Mouse (Mus musculus): ENCODE measurements at regions not wholly inside any gene's neighbourhood (a gene's known extent, or its start where the extent isn't known, plus 50 kb on each side); places are given as distances from the start of the nearest gene placed in this dataset.

- Histone ChIP-seq H3K4me1 (ENCODE audit: control insufficient read depth, insufficient read depth, low read length) (no peaks in the 10 kb centered on the region), H3K27me3 (ENCODE audit: control insufficient read depth, insufficient read depth, low read length) (no peaks in the 10 kb centered on the region), H3K36me3 (ENCODE audit: control insufficient read depth, insufficient read depth, low read length) (no peaks in the 10 kb centered on the region), H3K4me2 (no peak overlapping the region), H3K9me3 (replicated peaks; ENCODE audit: control insufficient read depth, low read length) (no peaks in the 10 kb centered on the region), H3K9ac (ENCODE audit: low read depth, low read length) (no peak overlapping the region), H3K27ac (ENCODE audit: low read depth, low read length) (no peak overlapping the region), H3K4me3 (ENCODE audit: low read depth, low read length) (no peak overlapping the region)
- ATAC-seq (replicated peaks; ENCODE audit: insufficient number of reproducible peaks, low FRiP score, low TSS enrichment) = no peak
Observed at GRCm38 (mm10) chr16:65683703-65684320, 121.3 kb upstream of the Chmp2b start.

- 70% methylated on average over 2 of the region's 2 CpGs for WGBS (ENCODE audit: insufficient replicate concordance)
- H3K9me3 ChIP-seq (replicated peaks; ENCODE audit: control insufficient read depth, low read length) = no peaks in the 10 kb centered on the region
- no peak for ATAC-seq (replicated peaks; ENCODE audit: insufficient number of reproducible peaks, low FRiP score, low TSS enrichment)
Observed at GRCm38 (mm10) chr16:65693626-65694025, 121.4 kb upstream of the Vgll3 start.

GRCm38 (mm10) chr16:65715631-65716030 is 99.4 kb upstream of the Vgll3 start:
- ATAC-seq (replicated peaks; ENCODE audit: insufficient number of reproducible peaks, low FRiP score, low TSS enrichment) = no peak
- no peak overlapping the region for H3K27ac ChIP-seq (ENCODE audit: low read depth, low read length)
- H3K27me3 ChIP-seq (ENCODE audit: control insufficient read depth, insufficient read depth, low read length) = no peaks in the 10 kb centered on the region
- H3K4me2 ChIP-seq = no peak overlapping the region
- H3K4me3 ChIP-seq (ENCODE audit: low read depth, low read length) = no peak overlapping the region
- no peaks in the 10 kb centered on the region for H3K36me3 ChIP-seq (ENCODE audit: control insufficient read depth, insufficient read depth, low read length)
- H3K9ac ChIP-seq (ENCODE audit: low read depth, low read length) = no peak overlapping the region
- H3K9me3 ChIP-seq (replicated peaks; ENCODE audit: control insufficient read depth, low read length) = no peaks in the 10 kb centered on the region
- no peaks in the 10 kb centered on the region for H3K4me1 ChIP-seq (ENCODE audit: control insufficient read depth, insufficient read depth, low read length)

More at GRCm38 (mm10) chr16:65693626-65694025, 121.4 kb upstream of the Vgll3 start:
- Histone ChIP-seq H3K36me3 (ENCODE audit: control insufficient read depth, insufficient read depth, low read length) (no peaks in the 10 kb centered on the region), H3K4me2 (no peak overlapping the region), H3K27me3 (ENCODE audit: control insufficient read depth, insufficient read depth, low read length) (no peaks in the 10 kb centered on the region), H3K4me1 (ENCODE audit: control insufficient read depth, insufficient read depth, low read length) (no peaks in the 10 kb centered on the region), H3K9ac (ENCODE audit: low read depth, low read length) (no peak overlapping the region), H3K27ac (ENCODE audit: low read depth, low read length) (no peak overlapping the region), H3K4me3 (ENCODE audit: low read depth, low read length) (no peak overlapping the region)

GRCm38 (mm10) chr16:65718791-65719472 is 96.1 kb upstream of the Vgll3 start:
- ATAC-seq (replicated peaks; ENCODE audit: insufficient number of reproducible peaks, low FRiP score, low TSS enrichment) = no peak
- no peaks in the 10 kb centered on the region for H3K4me1 ChIP-seq (ENCODE audit: control insufficient read depth, insufficient read depth, low read length)
- H3K4me3 ChIP-seq (ENCODE audit: low read depth, low read length) = no peak overlapping the region
- no peak overlapping the region for H3K27ac ChIP-seq (ENCODE audit: low read depth, low read length)
- H3K4me2 ChIP-seq = no peak overlapping the region
- no peaks in the 10 kb centered on the region for H3K36me3 ChIP-seq (ENCODE audit: control insufficient read depth, insufficient read depth, low read length)
- H3K27me3 ChIP-seq (ENCODE audit: control insufficient read depth, insufficient read depth, low read length) = no peaks in the 10 kb centered on the region
- H3K9me3 ChIP-seq (replicated peaks; ENCODE audit: control insufficient read depth, low read length) = no peaks in the 10 kb centered on the region
- WGBS (ENCODE audit: insufficient replicate concordance) = 70% methylated on average over 6 of the region's 6 CpGs
- no peak overlapping the region for H3K9ac ChIP-seq (ENCODE audit: low read depth, low read length)

GRCm38 (mm10) chr16:65720953-65721352 is 94.1 kb upstream of the Vgll3 start:
- no peaks in the 10 kb centered on the region for H3K4me1 ChIP-seq (ENCODE audit: control insufficient read depth, insufficient read depth, low read length)
- H3K27me3 ChIP-seq (ENCODE audit: control insufficient read depth, insufficient read depth, low read length) = no peaks in the 10 kb centered on the region
- H3K9me3 ChIP-seq (replicated peaks; ENCODE audit: control insufficient read depth, low read length) = no peaks in the 10 kb centered on the region
- no peak overlapping the region for H3K9ac ChIP-seq (ENCODE audit: low read depth, low read length)
- no peaks in the 10 kb centered on the region for H3K36me3 ChIP-seq (ENCODE audit: control insufficient read depth, insufficient read depth, low read length)
- WGBS (ENCODE audit: insufficient replicate concordance) = 54% methylated on average over 4 of the region's 4 CpGs
- no peak overlapping the region for H3K27ac ChIP-seq (ENCODE audit: low read depth, low read length)
- H3K4me3 ChIP-seq (ENCODE audit: low read depth, low read length) = no peak overlapping the region
- ATAC-seq (replicated peaks; ENCODE audit: insufficient number of reproducible peaks, low FRiP score, low TSS enrichment) = no peak
- no peak overlapping the region for H3K4me2 ChIP-seq

GRCm38 (mm10) chr16:65725559-65726269 is 89.3 kb upstream of the Vgll3 start:
- no peaks in the 10 kb centered on the region for H3K27me3 ChIP-seq (ENCODE audit: control insufficient read depth, insufficient read depth, low read length)
- H3K4me2 ChIP-seq = no peak overlapping the region
- no peak overlapping the region for H3K4me3 ChIP-seq (ENCODE audit: low read depth, low read length)
- no peak overlapping the region for H3K27ac ChIP-seq (ENCODE audit: low read depth, low read length)
- no peaks in the 10 kb centered on the region for H3K9me3 ChIP-seq (replicated peaks; ENCODE audit: control insufficient read depth, low read length)
- H3K36me3 ChIP-seq (ENCODE audit: control insufficient read depth, insufficient read depth, low read length) = no peaks in the 10 kb centered on the region
- ATAC-seq (replicated peaks; ENCODE audit: insufficient number of reproducible peaks, low FRiP score, low TSS enrichment) = no peak
- 77% methylated on average over 5 of the region's 5 CpGs for WGBS (ENCODE audit: insufficient replicate concordance)
- H3K4me1 ChIP-seq (ENCODE audit: control insufficient read depth, insufficient read depth, low read length) = no peaks in the 10 kb centered on the region
- no peak overlapping the region for H3K9ac ChIP-seq (ENCODE audit: low read depth, low read length)

- ATAC-seq (replicated peaks; ENCODE audit: insufficient number of reproducible peaks, low FRiP score, low TSS enrichment) = no peak
- Histone ChIP-seq H3K4me3 (ENCODE audit: low read depth, low read length) (no peak overlapping the region), H3K4me2 (no peak overlapping the region), H3K9ac (ENCODE audit: low read depth, low read length) (no peak overlapping the region), H3K4me1 (ENCODE audit: control insufficient read depth, insufficient read depth, low read length) (no peaks in the 10 kb centered on the region), H3K9me3 (replicated peaks; ENCODE audit: control insufficient read depth, low read length) (no peaks in the 10 kb centered on the region), H3K27ac (ENCODE audit: low read depth, low read length) (no peak overlapping the region), H3K36me3 (ENCODE audit: control insufficient read depth, insufficient read depth, low read length) (no peaks in the 10 kb centered on the region), H3K27me3 (ENCODE audit: control insufficient read depth, insufficient read depth, low read length) (no peaks in the 10 kb centered on the region)
- WGBS (ENCODE audit: insufficient replicate concordance) = 64% methylated on average over 3 of the region's 3 CpGs
Observed at GRCm38 (mm10) chr16:65726289-65726688, 88.8 kb upstream of the Vgll3 start.

- Histone ChIP-seq H3K27me3 (ENCODE audit: control insufficient read depth, insufficient read depth, low read length) (no peaks in the 10 kb centered on the region), H3K36me3 (ENCODE audit: control insufficient read depth, insufficient read depth, low read length) (no peaks in the 10 kb centered on the region), H3K9ac (ENCODE audit: low read depth, low read length) (no peak overlapping the region), H3K27ac (ENCODE audit: low read depth, low read length) (no peak overlapping the region), H3K9me3 (replicated peaks; ENCODE audit: control insufficient read depth, low read length) (no peaks in the 10 kb centered on the region), H3K4me2 (no peak overlapping the region), H3K4me1 (ENCODE audit: control insufficient read depth, insufficient read depth, low read length) (no peaks in the 10 kb centered on the region), H3K4me3 (ENCODE audit: low read depth, low read length) (no peak overlapping the region)
- no peak for ATAC-seq (replicated peaks; ENCODE audit: insufficient number of reproducible peaks, low FRiP score, low TSS enrichment)
- 83% methylated on average over 4 of the region's 4 CpGs for WGBS (ENCODE audit: insufficient replicate concordance)
Observed at GRCm38 (mm10) chr16:65729322-65729721, 85.7 kb upstream of the Vgll3 start.

Measured in heart, embryonic 11.5 days (tissue).